Comparison of ENCODE assay signal across 9 mouse cellular contexts in the genomic region with DNA sequence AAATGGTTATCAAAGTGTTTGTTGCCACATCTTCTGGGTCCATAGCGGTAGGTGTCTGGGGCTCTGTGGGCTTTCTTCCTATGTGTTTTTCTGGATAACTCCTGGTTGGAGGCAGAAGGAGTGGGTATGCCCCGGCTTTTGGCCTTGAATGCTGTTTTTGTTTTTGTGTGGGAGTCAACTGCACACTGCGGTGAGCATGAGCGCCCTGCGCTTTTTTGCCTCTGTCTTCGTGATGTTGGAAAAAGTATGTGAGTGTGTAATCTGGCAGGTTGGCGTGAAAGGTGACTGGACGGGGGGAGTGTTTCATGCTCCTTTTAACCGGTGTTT. TPM values are rescaled to one million over a fixed set of nuclear protein-coding genes. Genes with fewer than 3 reads are reported as not detected.
DNase-seq lines count a peak whose midpoint lies in the region; ATAC-seq and TF ChIP-seq lines count a peak whose summit lies in the region.
"Had no signal": no experiment of that assay in that cellular context is flagged by ENCODE, and none has a peak within 500 bp of the region (broad histone marks: within the 10 kb centered on the region; RNA-seq: fewer than 3 reads in every experiment).

No protein-coding gene starts in this region.

- WGBS in forebrain, embryonic 10.5 days = 32% methylated on average over 9 of the region's 9 CpGs
- 48% methylated on average over 9 of the region's 9 CpGs for WGBS in limb, embryonic 11.5 days
- 30% methylated on average over 9 of the region's 9 CpGs for WGBS in neural tube, embryonic 14.5 days

- ATAC-seq in limb, embryonic 11.5 days (ENCODE audit: insufficient number of reproducible peaks, low FRiP score, low TSS enrichment, low read depth) = no peak
- ATAC-seq in neural tube, embryonic 14.5 days (ENCODE audit: low read depth) = no peak
- no peak for ATAC-seq in erythroblast, adult 5-6 weeks (replicated peaks; ENCODE audit: low FRiP score, poor library complexity, severe bottlenecking)
- no peak for ATAC-seq in granulocyte monocyte progenitor cell, adult 5-6 weeks (replicated peaks; ENCODE audit: poor library complexity, severe bottlenecking)

- H3K27ac ChIP-seq in left cerebral cortex, adult 2 months = no peak overlapping the region
- peak overlapping the region; percentile 57 for H3K27ac ChIP-seq in forebrain, embryonic 10.5 days
- H3K27ac ChIP-seq in limb, embryonic 11.5 days (replicated peaks; ENCODE audit: low read depth, low read length) = no peak overlapping the region
- no peak overlapping the region for H3K27ac ChIP-seq in neural tube, embryonic 14.5 days (ENCODE audit: low read depth, low read length)
- H3K27ac ChIP-seq: macrophage had no signal

- H3K4me2 ChIP-seq in limb, embryonic 11.5 days (ENCODE audit: low read depth, severe bottlenecking) = peak overlapping the region; percentile 56
- H3K4me2 ChIP-seq in neural tube, embryonic 14.5 days (ENCODE audit: low read depth, low read length) = peak overlapping the region; percentile 42

- peak overlapping the region; percentile 38 for H3K4me3 ChIP-seq in left cerebral cortex, adult 2 months
- peak overlapping the region; percentile 50 for H3K4me3 ChIP-seq in forebrain, embryonic 10.5 days
- H3K4me3 ChIP-seq in limb, embryonic 11.5 days (ENCODE audit: low read depth, low read length) = 0 out of 2 replicates have a peak overlapping the region, but pooled peaks have one; percentile 20
- no peak overlapping the region for H3K4me3 ChIP-seq in neural tube, embryonic 14.5 days (ENCODE audit: low read depth, low read length)

- H3K27me3 ChIP-seq in forebrain, embryonic 10.5 days (ENCODE audit: poor library complexity, severe bottlenecking) = peaks cover 9% of the 10 kb centered on the region; the same call in 1 of the 2 replicates
- no peaks in the 10 kb centered on the region for H3K27me3 ChIP-seq in limb, embryonic 11.5 days (ENCODE audit: control insufficient read depth, insufficient read depth, low read length)
- H3K27me3 ChIP-seq in neural tube, embryonic 14.5 days (ENCODE audit: control insufficient read depth, insufficient read depth, low read length) = no peaks in the 10 kb centered on the region

- H3K4me1 ChIP-seq in forebrain, embryonic 10.5 days = peaks cover 19% of the 10 kb centered on the region
- peaks cover 18% of the 10 kb centered on the region for H3K4me1 ChIP-seq in limb, embryonic 11.5 days (ENCODE audit: control insufficient read depth, insufficient read depth, low read length)
- no peaks in the 10 kb centered on the region for H3K4me1 ChIP-seq in neural tube, embryonic 14.5 days (ENCODE audit: control insufficient read depth, insufficient read depth, low read length)

- no peak for DNase-seq in left cerebral cortex, adult 2 months (ENCODE audit: extremely low spot score in 1 of 2, low spot score in 2 of 2)
- no peak for DNase-seq in left cerebral cortex, adult 18-20 months (ENCODE audit: low spot score in 2 of 2)
- DNase-seq in forebrain, embryonic 10.5 days (ENCODE audit: extremely low spot score, low spot score) = no peak
- DNase-seq in limb, embryonic 11.5 days (ENCODE audit: low spot score) = no peak
- no peak for DNase-seq in frontal cortex, adult 2 months (ENCODE audit: extremely low spot score in 1 of 2, low spot score in 1 of 2)

- H3K9ac ChIP-seq in limb, embryonic 11.5 days (ENCODE audit: low read length) = no peak overlapping the region
- H3K9ac ChIP-seq in neural tube, embryonic 14.5 days (replicated peaks; ENCODE audit: low read depth, low read length) = no peak overlapping the region

- H3K36me3 ChIP-seq in forebrain, embryonic 10.5 days (replicated peaks) = no peaks in the 10 kb centered on the region
- H3K36me3 ChIP-seq in limb, embryonic 11.5 days (ENCODE audit: control insufficient read depth, insufficient read depth, low read length) = no peaks in the 10 kb centered on the region
- H3K36me3 ChIP-seq in neural tube, embryonic 14.5 days (ENCODE audit: control insufficient read depth, insufficient read depth, low read length) = no peaks in the 10 kb centered on the region

- H3K9me3 ChIP-seq in forebrain, embryonic 10.5 days = no peaks in the 10 kb centered on the region
- H3K9me3 ChIP-seq in limb, embryonic 11.5 days (ENCODE audit: control insufficient read depth, low read length) = no peaks in the 10 kb centered on the region
- H3K9me3 ChIP-seq in neural tube, embryonic 14.5 days (ENCODE audit: control insufficient read depth, low read length) = no peaks in the 10 kb centered on the region

- intact Hi-C loops in left cerebral cortex, adult 2 months (cut with DNase I) = loop anchor here (10.0 kb wide), 1 partner anchor 464 kb away; no protein-coding TSS in a partner anchor

- TF ChIP-seq CTCF in left cerebral cortex, adult 2 months (IDR thresholded peaks at IDR 0.05) = no peak

RNA-seq across cellular contexts. Expression of a gene that starts 0.4 kb away (rescaled TPM):
- total RNA-seq in left cerebral cortex, adult 2 months (2021) = 1 to 10 TPM; 2.3 to 2.8 TPM
- total RNA-seq in left cerebral cortex, adult 18-20 months (2021) = 1 to 10 TPM in 1 of 2 experiments, under 1 TPM in 1; 0.63 to 1.1 TPM
- 1.3 and 1.8 TPM in 2 replicates for polyA plus RNA-seq in forebrain, embryonic 10.5 days (2016; fragmentation: Nextera tagmentation; extraction: Ambion mirVana)
- 1.5 and 1.9 TPM in 2 replicates for polyA plus RNA-seq in limb, embryonic 11.5 days (2014; fragmentation: Nextera tagmentation; extraction: Ambion mirVana)
- 1.4 and 1.8 TPM in 2 replicates for polyA plus RNA-seq in neural tube, embryonic 14.5 days (2014; fragmentation: Nextera tagmentation; extraction: Ambion mirVana)
- not detected in 2 replicates for total RNA-seq in erythroblast, adult 5-6 weeks (2015; ENCODE audit: low replicate concordance)
- not detected in 2 replicates for total RNA-seq in erythroblast, adult 5-6 weeks (2017; ENCODE audit: low replicate concordance)
- polyA plus RNA-seq in frontal cortex, adult 2 months (2012; rRNA removed) = 8.8 and 12.6 TPM in 2 replicates
- not detected in 2 replicates for total RNA-seq in granulocyte monocyte progenitor cell, adult 5-6 weeks (2014; fragmentation: Nextera tagmentation)
- total RNA-seq in granulocyte monocyte progenitor cell, adult 5-6 weeks (2017) = not detected in 2 replicates
- polyA plus RNA-seq: macrophage had no signal

RNA-seq across cellular contexts. Expression of a gene that starts 8.6 kb away (rescaled TPM):
- total RNA-seq in left cerebral cortex, adult 2 months (2021) = 1 to 10 TPM; 1.4 to 2.1 TPM
- total RNA-seq in left cerebral cortex, adult 18-20 months (2021) = 1 to 10 TPM; 1.3 to 2.0 TPM
- 1.0 and 1.1 TPM in 2 replicates for polyA plus RNA-seq in forebrain, embryonic 10.5 days (2016; fragmentation: Nextera tagmentation; extraction: Ambion mirVana)
- 1.1 and 1.3 TPM in 2 replicates for polyA plus RNA-seq in limb, embryonic 11.5 days (2014; fragmentation: Nextera tagmentation; extraction: Ambion mirVana)
- 2.0 and 2.1 TPM in 2 replicates for polyA plus RNA-seq in neural tube, embryonic 14.5 days (2014; fragmentation: Nextera tagmentation; extraction: Ambion mirVana)
- not detected in 2 replicates for total RNA-seq in erythroblast, adult 5-6 weeks (2015; ENCODE audit: low replicate concordance)
- total RNA-seq in erythroblast, adult 5-6 weeks (2017; ENCODE audit: low replicate concordance) = 1.1 TPM in 1 of 2 replicates, not detected in the other
- polyA plus RNA-seq in frontal cortex, adult 2 months (2012; rRNA removed) = 3.8 and 4.1 TPM in 2 replicates
- total RNA-seq in granulocyte monocyte progenitor cell, adult 5-6 weeks (2014; fragmentation: Nextera tagmentation) = not detected in 2 replicates
- not detected in 2 replicates for total RNA-seq in granulocyte monocyte progenitor cell, adult 5-6 weeks (2017)
- polyA plus RNA-seq: macrophage had no signal

RNA-seq across cellular contexts. Expression of a gene that starts 34.9 kb away (rescaled TPM):
- total RNA-seq in left cerebral cortex, adult 2 months (2021) = 10 to 100 TPM; 17.2 to 20.5 TPM
- total RNA-seq in left cerebral cortex, adult 18-20 months (2021) = 10 to 100 TPM; 19.7 to 23.3 TPM
- polyA plus RNA-seq in forebrain, embryonic 10.5 days (2016; fragmentation: Nextera tagmentation; extraction: Ambion mirVana) = 0.10 and 0.11 TPM in 2 replicates
- polyA plus RNA-seq in limb, embryonic 11.5 days (2014; fragmentation: Nextera tagmentation; extraction: Ambion mirVana) = 0.20 and 0.40 TPM in 2 replicates
- 5.7 and 7.6 TPM in 2 replicates for polyA plus RNA-seq in neural tube, embryonic 14.5 days (2014; fragmentation: Nextera tagmentation; extraction: Ambion mirVana)
- not detected in 2 replicates for total RNA-seq in erythroblast, adult 5-6 weeks (2015; ENCODE audit: low replicate concordance)
- not detected in 2 replicates for total RNA-seq in erythroblast, adult 5-6 weeks (2017; ENCODE audit: low replicate concordance)
- 13.3 and 14.2 TPM in 2 replicates for polyA plus RNA-seq in frontal cortex, adult 2 months (2012; rRNA removed)
- 0.21 and 0.36 TPM in 2 replicates for total RNA-seq in granulocyte monocyte progenitor cell, adult 5-6 weeks (2014; fragmentation: Nextera tagmentation)
- 0.39 and 4.3 TPM in 2 replicates for total RNA-seq in granulocyte monocyte progenitor cell, adult 5-6 weeks (2017)
- polyA plus RNA-seq: macrophage had no signal

RNA-seq across cellular contexts. Expression of a gene that starts 55.5 kb away (rescaled TPM):
- total RNA-seq in left cerebral cortex, adult 2 months (2021) = 10 to 100 TPM; 68.4 to 72.4 TPM
- 10 to 100 TPM; 74.7 to 90.4 TPM for total RNA-seq in left cerebral cortex, adult 18-20 months (2021)
- polyA plus RNA-seq in forebrain, embryonic 10.5 days (2016; fragmentation: Nextera tagmentation; extraction: Ambion mirVana) = 127 and 128 TPM in 2 replicates
- 74.0 and 75.7 TPM in 2 replicates for polyA plus RNA-seq in limb, embryonic 11.5 days (2014; fragmentation: Nextera tagmentation; extraction: Ambion mirVana)
- polyA plus RNA-seq in neural tube, embryonic 14.5 days (2014; fragmentation: Nextera tagmentation; extraction: Ambion mirVana) = 202 and 228 TPM in 2 replicates
- total RNA-seq in erythroblast, adult 5-6 weeks (2015; ENCODE audit: low replicate concordance) = 0.77 and 2.5 TPM in 2 replicates
- total RNA-seq in erythroblast, adult 5-6 weeks (2017; ENCODE audit: low replicate concordance) = 0.98 and 3.0 TPM in 2 replicates
- polyA plus RNA-seq in frontal cortex, adult 2 months (2012; rRNA removed) = 110 and 115 TPM in 2 replicates
- total RNA-seq in granulocyte monocyte progenitor cell, adult 5-6 weeks (2014; fragmentation: Nextera tagmentation) = 8.8 and 14.0 TPM in 2 replicates
- 14.1 and 17.4 TPM in 2 replicates for total RNA-seq in granulocyte monocyte progenitor cell, adult 5-6 weeks (2017)
